Mouse (Mus musculus) lung, postnatal 4 days (tissue): ENCODE results near the gene Vav2.

Experiments used
- DNase-seq, 2 experiments: peaks; one replicate each; pipeline ENCODE4 v3.0.0; 2021

Gene Vav2

DNA sequence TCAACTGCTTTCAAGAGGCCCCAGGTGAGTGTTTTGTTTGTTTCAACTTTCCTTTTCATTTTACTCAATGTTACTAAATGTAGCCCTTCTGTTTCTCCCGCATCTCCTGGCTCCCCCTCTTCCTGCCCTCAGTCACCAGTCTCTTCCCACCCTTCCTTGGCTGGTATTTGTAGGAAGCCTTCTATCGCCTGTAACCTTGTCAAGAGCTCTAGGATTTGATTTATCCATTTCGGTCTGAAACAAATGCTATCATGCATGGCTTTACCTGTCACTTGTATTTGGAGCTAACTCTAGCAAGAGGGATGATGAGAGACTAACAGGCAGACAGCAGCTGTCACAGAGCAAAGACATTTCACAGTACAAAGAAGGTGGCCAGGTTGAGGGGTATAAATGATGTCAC is 18.6 kb downstream of the Vav2 start:
- DNase-seq, result no peak

DNA sequence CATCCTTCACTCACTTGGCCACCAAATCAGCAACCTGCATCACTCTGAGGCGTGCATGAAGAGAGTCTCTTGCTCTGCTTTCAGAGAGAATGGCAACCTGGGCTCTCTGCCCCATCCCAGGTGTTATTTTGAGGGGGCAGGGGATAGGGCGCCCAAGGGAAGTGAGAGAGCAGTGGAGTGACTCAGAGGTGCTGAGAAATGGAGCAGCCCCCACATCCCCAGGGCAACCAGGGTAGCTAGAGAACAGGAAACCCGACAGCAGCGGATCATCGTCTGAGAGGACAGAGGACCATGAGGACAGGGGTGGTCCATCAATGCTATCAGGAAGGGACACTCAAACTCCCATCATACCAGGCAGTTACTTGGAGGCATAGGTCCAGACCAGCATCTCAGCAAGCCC is 19.9 kb downstream of the Vav2 start:
- DNase-seq, result no peak

DNA sequence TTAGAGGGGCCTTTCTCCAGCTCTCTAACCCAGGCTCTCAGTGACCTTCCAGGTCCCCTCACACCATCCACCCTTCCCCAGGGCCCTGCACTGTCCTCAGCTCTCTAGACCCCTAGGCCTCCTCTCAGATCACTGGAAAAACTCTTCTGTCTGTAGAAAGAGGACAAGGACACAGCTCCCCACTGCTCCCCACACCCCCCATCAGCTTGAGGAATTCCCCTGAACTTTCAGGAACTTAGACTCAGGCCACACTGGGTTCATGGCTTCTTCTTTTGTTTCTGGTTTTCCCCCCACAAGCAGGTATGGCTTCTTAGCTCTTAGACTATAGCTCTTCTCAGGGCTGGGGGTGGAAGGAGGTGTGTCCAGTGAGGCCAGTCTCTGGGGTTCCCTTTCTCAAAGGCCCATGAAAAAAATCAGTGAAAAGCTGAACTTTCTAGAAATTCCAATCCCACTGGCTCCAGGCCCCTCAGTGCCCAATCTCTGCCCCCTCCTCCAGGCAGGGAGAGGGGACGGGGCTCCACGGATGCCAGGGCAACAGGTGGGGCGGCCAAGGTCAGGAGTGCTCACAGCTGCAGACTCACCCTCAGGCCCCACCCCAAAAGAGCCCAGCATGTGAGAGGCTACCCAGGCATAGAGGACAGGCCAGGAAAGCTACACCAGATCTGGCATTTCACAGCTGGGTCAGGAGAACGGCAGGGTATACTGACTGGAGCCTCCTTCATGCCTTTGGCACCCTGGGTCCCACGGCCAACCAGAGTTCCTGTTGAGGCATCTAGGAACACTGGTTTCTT is 21.5 kb downstream of the Vav2 start:
- DNase-seq, result no peak

DNA sequence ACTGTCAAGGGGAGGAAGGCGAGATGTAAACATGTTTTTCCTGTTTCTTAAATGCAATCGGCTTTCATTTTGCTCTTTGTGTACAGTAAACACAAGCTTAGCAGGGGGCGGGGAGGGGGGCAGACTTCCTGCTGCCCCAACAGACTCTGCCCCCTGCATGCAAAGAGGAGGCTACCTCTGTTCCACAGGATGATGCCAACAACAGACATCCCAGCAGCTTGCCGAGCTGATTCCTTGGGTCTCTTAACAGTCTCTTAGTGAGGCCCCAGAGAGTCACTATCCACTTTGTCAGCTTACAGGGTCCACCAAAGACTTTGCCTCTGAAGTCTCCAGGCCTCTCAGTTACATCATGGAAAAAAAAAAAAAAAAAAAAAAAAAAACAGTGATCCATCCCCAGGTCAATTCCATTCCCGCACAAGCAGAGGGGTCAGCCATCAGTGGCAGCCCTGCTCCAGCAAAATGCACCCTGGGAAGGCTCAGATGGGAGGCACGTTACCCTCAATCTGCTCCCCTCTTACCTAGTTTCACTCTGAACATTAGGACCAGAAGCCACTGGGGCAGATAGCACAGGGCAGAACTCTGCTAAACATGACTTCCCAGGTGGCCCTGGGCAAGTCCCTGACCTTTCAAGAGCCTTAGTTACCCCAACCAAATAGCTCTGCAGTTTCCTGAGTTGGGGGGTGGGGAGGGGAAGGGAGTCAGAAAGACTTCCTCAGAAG is 22.3 kb downstream of the Vav2 start:
- no peak for DNase-seq

DNA sequence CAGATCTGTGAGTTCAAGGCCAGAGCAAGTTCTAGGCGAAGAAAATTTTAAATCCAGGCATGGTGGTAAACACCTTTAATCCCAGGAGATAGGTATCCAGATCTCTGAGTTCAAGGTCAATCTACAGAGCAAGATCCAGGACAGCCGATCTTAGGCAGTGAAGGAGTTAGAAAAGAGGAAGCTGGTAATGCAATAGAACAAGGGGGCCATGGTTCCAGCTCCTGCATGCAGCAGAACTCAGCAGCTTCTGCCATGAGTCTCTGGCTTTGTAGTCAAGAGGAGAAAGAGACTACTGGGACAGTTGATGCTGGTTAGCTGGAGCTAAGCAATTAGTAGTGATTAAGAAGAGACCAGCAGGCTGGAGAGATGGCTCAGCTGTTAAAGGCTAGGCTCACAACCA is 25.3 kb downstream of the Vav2 start:
- no peak for DNase-seq

DNA sequence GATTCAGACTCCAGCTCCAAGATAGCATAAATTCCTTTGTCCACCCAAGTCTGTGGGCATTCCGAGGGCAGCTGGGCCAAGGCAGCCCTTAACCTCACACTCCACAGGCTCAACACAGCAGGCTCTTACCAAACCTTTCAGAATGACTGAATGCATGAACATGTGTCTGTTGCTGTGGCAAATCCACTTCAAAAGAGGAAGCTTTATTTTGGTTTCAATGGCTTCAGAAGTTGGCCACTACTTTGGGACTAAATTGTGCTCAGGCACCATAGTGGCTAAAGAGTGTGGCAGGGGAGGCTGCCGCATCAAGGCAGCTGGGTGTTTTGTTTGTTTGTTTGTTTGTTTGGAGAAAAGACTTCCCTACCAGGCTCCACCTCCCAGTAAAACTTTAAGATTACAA is 26.8 kb downstream of the Vav2 start:
- no peak for DNase-seq

DNA sequence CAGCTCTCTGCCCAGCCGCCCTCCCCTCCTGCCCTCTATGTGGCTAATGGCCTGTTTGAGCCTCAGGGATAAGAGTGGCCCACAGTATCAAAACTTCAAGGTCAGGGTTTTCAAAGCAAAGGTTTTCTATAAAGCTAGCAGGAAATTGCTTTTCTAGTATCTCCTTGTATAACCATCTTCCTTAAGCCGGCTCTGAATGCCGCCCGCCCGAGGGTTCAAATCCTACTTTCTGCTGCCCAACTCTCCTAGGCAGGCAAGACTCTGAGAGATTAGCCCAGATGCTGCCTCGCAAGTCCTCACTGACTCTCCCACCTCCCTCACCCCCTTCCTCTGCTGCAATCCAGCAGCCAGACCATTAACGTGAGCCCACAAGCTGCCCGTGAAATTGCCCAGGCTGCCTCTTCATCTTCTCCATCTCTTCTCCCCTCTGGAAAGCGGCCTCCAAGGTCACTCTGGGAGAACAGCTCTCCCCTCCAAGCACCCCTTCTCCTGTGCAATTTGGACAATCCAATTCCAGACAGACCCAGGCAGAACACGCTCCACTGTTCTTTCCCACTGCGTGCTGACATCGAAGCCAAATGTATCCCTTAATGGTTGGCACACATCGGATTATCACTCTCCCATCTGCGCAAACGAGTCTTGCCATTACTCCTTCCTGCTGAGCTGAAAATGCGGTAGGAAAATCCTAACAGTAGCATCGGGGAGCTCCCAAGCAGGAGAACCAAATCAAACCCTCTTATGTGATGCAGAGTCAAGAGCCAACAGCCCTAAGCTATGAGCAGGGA is 30.0 kb downstream of the Vav2 start:
- no peak for DNase-seq

DNA sequence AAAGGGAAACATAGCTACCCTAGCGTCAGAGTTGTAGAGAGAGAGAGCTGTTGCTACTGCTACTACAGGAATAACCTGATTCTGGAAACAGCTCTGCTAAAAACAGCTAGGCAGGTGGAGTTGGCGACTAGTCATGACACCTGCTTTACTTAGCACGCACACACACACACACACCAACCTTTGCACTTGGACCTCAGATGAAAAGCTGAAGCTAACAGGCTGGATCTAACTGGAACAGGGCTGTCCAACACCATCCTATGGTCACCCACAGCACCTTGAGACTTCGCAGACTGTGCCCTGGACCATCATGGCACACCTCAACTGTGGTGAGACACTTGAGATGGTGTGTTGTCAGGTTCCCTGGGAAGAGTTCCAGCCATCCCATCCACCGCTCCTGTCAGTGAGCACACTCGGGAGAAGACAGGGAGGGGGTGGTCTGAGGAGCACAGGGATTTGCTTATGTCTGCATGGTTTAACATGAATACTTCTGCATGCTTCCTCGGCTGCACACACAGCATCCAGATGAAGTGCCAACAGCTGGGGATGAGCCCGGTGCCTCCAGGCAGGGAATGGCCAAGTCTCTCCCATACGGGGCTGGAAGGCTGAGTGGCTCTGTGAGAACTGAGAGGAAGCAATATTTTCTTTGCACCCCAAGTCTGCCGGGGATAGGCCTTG is 32.5 kb downstream of the Vav2 start:
- no peak for DNase-seq

DNA sequence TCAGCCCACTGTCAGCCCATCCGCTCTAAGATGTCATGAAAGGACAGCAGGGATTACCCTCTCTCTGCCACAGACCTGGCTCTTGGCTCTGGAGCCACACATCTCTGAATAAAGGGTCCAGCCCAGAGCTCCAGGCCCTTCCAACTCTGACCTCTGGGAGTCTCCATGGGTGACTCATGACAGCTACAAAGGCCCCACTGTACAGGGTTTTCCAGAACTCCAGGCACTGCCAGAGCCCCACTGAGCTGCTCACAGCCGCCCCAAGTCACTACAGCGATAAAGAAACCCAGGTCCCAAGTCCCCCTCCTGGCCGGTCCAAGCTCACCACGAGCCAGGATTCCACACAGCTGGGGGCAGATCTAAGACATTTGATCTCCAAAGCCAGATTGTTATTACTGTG is 34.6 kb downstream of the Vav2 start:
- DNase-seq, result no peak

DNA sequence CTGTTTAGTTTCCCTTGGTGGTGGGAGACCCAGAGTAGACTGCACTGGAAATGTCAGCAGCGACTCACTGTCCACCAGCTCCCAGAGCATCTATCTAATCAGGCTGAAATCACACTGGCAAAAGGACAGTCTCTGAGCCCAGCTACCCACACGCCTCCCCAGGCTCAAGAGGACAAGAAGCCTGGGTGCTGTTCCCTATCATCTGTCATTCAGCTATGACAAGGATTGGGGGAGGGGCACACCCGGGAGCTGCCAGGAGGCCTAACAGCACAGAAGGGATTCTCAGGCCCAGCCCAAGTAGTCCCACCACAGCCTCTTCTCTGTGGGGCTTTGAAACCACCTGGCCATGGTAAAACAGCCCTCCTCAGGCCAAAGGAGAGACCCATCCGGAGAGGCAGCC is 36.1 kb downstream of the Vav2 start:
- DNase-seq, result no peak

DNA sequence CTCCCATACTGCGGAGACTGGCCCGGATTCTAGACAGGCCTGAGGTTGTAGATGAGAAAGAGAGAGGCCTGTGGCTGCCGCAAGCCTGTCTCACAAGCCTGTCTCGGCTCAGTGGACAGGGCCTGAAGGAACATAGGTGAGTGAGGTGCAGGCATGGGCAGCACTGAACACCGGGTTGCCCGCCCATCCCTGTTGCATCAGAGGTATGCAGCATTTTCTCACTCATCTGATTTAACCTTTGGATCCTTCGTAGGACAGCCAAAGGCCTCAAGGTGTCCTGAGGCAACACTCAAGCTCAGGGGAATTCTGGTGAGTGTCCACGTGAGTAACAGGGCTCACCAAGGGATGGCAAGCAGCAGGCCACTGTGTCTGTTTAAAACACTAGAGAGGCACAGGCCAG is 36.5 kb downstream of the Vav2 start:
- DNase-seq, result no peak

DNA sequence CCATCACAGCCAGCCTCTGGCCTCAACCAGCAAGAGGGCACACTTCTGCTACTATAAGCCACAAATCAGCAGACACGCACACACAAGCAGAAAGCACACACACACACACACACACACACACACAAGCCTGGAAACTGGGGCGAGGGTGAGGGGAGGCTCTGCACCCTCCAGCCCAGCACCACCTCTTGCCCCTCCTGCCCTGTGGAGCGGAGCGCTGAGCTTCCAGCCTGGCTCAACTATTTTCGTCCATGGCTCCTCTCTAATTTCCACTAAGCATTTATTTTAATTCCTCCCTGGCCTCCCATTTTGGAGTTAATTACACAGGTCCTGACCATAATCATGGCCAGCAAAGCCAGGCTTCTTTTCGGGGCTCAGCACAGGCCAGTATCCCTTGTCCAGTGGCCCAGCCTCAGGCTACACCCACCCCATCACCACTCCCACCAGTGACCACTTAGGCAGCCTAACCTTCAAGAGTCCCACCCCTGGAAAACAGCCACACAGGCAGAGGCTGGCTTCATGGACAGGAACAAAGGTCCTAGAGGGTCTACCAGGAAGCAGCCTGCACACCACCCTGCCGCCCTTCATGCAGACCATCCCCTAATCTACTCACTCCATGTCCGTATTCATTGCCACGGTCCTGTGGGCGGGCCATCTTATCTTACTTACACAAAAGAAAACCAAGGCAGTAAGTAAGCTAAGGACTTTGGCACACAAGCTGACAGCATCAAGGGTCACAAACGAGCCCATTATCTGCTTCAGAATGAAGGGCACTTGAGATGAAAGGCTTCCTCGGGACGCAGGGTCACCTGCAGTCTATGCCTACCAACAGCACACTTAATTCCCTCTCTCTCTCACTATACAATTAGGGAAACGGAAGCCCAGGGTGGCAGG is 37.3 kb downstream of the Vav2 start:
- DNase-seq, result peak; percentile 56 to 80

DNA sequence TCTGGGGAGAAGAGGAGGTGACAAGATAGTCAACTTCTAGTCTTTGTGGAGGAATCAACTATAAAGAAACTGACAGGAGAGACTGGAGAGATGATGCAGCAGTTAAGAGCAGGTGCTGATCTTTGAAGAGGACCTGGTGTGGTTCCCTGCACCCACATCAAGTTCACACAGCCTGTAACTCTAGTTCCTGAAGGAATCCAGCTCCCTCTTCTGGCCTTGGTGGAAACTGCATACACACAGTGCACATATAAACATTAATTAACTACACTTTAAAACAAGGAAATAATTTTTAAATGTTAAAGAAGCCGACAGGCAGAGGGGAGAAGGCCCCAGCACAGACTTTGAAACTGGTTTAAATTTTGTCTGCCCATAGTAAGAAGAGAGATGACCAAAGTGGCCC is 39.6 kb downstream of the Vav2 start:
- DNase-seq, result no peak

DNA sequence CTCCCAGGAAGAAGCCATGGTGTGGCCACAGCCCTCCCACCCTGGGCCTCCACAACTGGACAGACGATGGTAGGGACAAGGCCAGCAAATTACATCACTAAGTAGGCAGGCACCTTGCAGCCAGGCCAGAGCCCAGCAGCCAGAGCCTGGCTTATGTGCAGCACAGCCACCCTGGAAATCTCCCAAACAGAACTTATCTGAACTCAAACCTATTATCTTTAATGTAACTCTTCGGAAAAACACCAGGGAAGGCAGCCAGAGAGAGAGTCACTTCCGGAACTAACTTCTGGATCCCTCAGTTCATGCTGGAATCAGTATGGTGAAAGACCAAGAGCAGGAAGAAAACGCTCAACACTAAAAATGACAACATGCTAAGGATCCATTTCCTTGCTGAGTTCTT is 45.1 kb downstream of the Vav2 start:
- peak; percentile 32 to 72 for DNase-seq

DNA sequence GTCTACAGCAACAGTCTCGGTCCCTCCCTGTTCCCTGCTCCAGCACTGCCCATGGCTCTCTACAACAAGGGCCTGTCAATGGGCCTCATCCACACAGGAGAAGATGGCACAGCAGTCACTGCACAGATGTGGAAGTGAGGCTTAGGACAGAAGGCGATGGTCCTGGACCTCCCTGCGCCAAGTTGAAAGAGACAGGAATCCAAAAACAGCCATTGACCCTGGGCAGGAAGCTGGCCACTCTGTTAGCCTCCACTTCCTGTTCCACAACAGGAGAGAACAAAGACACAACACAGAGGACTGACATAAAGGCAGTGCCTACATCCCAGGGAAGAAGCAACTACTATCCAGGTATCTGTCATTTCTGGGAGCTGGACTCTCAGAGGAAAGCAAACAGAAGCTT is 45.6 kb downstream of the Vav2 start:
- DNase-seq, result no peak

DNA sequence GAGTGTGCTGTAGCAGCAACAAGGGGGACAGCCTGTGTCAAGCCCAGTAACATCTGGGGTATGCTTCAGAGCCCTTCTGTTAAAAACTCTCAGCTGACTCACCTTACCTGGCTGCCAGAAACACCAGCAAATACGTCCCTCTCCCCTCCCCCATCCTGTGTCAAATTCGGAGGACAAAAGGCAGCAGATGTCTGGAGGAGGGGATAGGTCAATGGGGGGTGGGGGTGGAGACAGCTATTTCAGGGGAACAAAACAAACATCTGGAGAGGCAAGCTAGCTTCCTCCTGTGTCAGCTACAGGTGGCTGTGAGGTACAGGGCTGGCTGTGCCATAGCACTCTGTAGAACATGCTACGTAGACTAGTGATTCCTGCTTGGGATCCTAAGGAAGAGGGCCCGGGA is 49.0 kb downstream of the Vav2 start:
- DNase-seq, result no peak

DNA sequence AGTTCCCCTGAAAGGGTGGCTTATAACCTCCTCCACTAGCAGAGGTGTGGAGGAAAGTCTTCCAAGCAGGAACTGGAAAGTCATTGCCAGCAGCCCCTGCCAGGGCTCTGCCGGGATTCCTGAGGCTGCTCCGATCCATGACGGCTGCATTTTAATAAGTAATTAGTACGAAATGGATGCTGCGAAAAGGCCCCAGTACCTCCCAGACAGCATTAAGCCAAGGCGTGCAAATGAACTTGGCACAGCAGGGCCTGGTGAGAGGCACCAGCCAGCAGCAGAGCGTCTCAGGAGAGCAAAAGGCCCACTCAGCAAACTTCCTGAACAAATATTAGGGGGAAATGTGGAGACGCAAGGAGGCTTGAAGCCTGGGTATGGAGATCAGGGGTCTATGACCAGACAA is 49.7 kb downstream of the Vav2 start:
- no peak for DNase-seq

DNA sequence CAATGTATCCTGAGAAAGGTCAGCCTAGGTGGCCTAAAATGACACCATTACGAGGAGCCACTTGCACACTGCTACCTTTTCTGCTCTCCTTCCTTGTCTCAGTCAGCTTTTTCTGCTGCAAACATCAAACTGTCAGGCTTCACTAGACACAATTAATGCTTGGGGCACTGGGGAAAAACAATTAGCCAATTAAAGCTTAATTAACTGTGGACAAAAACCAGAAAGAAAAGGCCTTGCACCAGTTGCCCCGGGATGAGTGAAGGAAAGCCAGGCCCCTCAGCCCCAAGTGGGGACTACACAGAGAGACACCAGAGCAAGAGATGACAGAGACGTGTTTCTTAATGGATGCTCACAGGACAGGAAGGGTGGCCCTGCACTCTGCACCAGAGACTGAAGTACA is 51.7 kb downstream of the Vav2 start:
- DNase-seq, result no peak

DNA sequence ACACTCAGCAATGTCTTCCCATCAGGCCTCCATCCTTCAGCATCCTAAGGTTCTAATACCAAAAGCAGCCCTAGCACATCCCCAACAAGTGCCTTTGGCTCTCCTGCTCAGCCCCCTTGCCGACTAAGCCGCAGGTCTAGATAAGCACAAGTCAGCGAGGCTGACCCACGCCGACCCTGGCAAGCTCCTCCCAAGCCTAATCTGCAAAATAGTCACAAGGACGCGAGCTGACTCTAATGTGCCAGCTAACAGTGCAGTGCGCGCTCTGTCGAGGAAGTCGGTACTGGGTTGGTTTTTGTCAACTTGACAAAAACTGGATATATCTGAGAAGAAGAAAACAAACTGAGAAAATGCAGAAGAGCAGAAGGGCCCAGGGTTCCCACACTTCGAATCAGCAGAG is 53.5 kb downstream of the Vav2 start:
- DNase-seq, result no peak

DNA sequence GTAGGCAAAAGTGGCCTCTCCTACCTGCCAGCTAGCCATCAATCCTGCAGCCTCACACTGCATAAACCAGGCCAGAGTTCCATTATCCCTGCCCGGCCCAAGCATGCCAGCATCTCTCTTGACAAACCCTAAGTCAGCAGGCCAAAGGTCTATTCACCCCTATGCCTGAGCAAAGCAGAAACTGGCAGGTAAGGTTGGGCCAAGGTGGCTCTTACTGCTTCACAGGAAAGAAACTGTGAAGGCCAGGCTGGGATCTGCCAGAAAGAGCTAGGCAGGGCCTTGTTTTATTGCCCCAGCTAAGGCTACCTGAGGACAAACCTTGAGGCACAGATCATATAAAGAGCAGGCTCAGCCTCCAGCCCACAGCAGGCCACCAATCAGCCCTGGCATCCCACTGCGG is 55.4 kb downstream of the Vav2 start:
- no peak for DNase-seq

DNA sequence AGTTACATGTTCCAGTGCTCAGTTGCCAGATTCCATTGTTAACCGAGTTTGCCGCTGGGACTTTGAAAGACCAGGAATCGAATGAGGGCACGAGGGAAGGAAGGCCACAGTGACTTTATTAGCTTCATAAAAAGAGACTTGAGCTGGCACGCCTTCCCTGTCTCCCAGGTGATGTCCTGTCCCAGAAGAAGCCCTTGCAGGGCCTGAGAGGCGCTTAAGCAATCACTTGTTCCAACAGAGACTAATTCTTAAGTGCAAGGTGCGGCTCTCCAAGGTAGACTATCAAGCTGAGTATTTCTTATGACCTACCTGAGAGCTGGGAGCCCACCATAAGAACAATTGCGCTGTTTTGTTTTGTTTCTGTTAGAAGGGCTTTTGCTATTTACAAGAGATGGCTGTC is 57.9 kb downstream of the Vav2 start:
- DNase-seq, result peak; percentile 33 to 65

DNA sequence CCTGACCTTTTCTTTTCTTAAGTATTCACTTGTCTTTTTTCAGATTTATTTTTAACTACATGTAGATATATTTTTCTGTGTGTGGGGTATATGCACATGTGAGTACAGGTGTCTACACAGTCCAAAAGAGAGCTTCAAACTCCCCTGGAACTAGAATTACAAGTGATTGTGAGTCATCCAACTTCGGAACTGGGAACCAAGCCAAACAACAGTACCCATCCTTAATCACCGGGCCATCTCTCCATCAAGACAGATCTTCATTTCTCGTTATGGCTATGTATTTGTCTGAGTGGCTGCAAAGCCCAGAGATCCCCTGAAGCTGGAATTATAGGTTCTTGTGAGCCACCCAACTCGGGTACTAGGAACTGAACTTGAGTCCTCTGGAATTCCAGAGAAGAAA is 61.5 kb downstream of the Vav2 start:
- no peak for DNase-seq
